Mouse (Mus musculus) cerebellum, postnatal 36 days (tissue): ENCODE data around the gene Higd1c.
"Not testable (repeated sequence)": the region's sequence is repeated elsewhere in the genome, so short reads cannot be mapped to it uniquely, and the experiment has no call there.

ENCODE experiments used
- DNase-seq, 2 experiments: peaks; one replicate each; pipeline ENCODE4 v3.0.0; 2021 to 2022; ENCODE audit warnings: mixed read lengths in 2 of 2

Higd1c gene

GRCm38 (mm10) chr15:100365967-100366366 lies 1.6 kb downstream of the Higd1c start:
- DNase-seq, result not testable (repeated sequence)

GRCm38 (mm10) chr15:100367119-100367518 lies 2.8 kb downstream of the Higd1c start:
- DNase-seq, result no peak

- DNase-seq, result peak; percentile 50 to 71
Observed at GRCm38 (mm10) chr15:100375066-100375465, 10.7 kb downstream of the Higd1c start.

GRCm38 (mm10) chr15:100377847-100378505 lies 13.6 kb downstream of the Higd1c start:
- peak in 1 of 2 experiments; percentile 10 for DNase-seq

- no peak for DNase-seq
Observed at GRCm38 (mm10) chr15:100379658-100380057, 15.3 kb downstream of the Higd1c start.

- no peak for DNase-seq
Observed at GRCm38 (mm10) chr15:100380104-100380503, 15.8 kb downstream of the Higd1c start.

- DNase-seq, result no peak
Observed at GRCm38 (mm10) chr15:100385705-100386104, 21.4 kb downstream of the Higd1c start.

GRCm38 (mm10) chr15:100387544-100388223 lies 23.3 kb downstream of the Higd1c start:
- no peak for DNase-seq

GRCm38 (mm10) chr15:100388224-100388835 lies 24.0 kb downstream of the Higd1c start:
- no peak for DNase-seq

- DNase-seq, result no peak
Observed at GRCm38 (mm10) chr15:100388886-100389285, 24.5 kb downstream of the Higd1c start.

- no peak for DNase-seq
Observed at GRCm38 (mm10) chr15:100391066-100391465, 26.7 kb downstream of the Higd1c start.

- no peak for DNase-seq
Observed at GRCm38 (mm10) chr15:100391599-100391998, 27.3 kb downstream of the Higd1c start.

- no peak for DNase-seq
Observed at GRCm38 (mm10) chr15:100393016-100393415, 28.7 kb downstream of the Higd1c start.

GRCm38 (mm10) chr15:100395561-100395960 lies 31.2 kb downstream of the Higd1c start:
- DNase-seq, result no peak

- DNase-seq, result no peak
Observed at GRCm38 (mm10) chr15:100400592-100401250, 36.4 kb downstream of the Higd1c start.

- DNase-seq, result no peak
Observed at GRCm38 (mm10) chr15:100401811-100402210, 37.5 kb downstream of the Higd1c start.

- DNase-seq, result no peak
Observed at GRCm38 (mm10) chr15:100402347-100402746, 38.0 kb downstream of the Higd1c start.

GRCm38 (mm10) chr15:100402798-100403197 lies 38.5 kb downstream of the Higd1c start:
- DNase-seq, result no peak

- no peak for DNase-seq
Observed at GRCm38 (mm10) chr15:100403318-100404000, 39.1 kb downstream of the Higd1c start.

- no peak for DNase-seq
Observed at GRCm38 (mm10) chr15:100406088-100406487, 41.7 kb downstream of the Higd1c start.

GRCm38 (mm10) chr15:100410918-100411672 lies 46.8 kb downstream of the Higd1c start:
- no peak for DNase-seq

GRCm38 (mm10) chr15:100411731-100412130 lies 47.4 kb downstream of the Higd1c start:
- no peak for DNase-seq
